Mouse (Mus musculus) C2C12 (cell line): ENCODE results near the gene Gm13695. TPM values are rescaled to one million over a fixed set of nuclear protein-coding genes. Genes with fewer than 3 reads are reported as not detected.
"Not testable (repeated sequence)": the region's sequence is repeated elsewhere in the genome, so short reads cannot be mapped to it uniquely, and the experiment has no call there.

Experiments
- H3K27me3 ChIP-seq: one replicate; pipeline ENCODE4 v1.6.1; 2011; ENCODE audit not compliant: control insufficient read depth, insufficient read depth, insufficient read length
- H3K36me3 ChIP-seq: one replicate; pipeline ENCODE4 v1.6.1; 2011; ENCODE audit not compliant: control insufficient read depth, insufficient read depth
- H3K4me3 ChIP-seq: one replicate; pipeline ENCODE4 v1.5.1; 2011; ENCODE audit warnings: mild to moderate bottlenecking, control low read depth; ENCODE audit not compliant: poor library complexity, insufficient read depth, severe bottlenecking
- H3K79me2 ChIP-seq: one replicate; pipeline ENCODE4 v1.6.1; 2011; ENCODE audit not compliant: control insufficient read depth, insufficient read depth
- H3K79me3 ChIP-seq: one replicate; pipeline ENCODE4 v1.6.1; 2011; ENCODE audit warnings: low read depth, control low read depth
- H3ac ChIP-seq: one replicate; pipeline ENCODE3; 2011; ENCODE audit warnings: low read depth; ENCODE audit not compliant: control insufficient read depth, insufficient read length
- CEBPB ChIP-seq: IDR thresholded peaks from one replicate; pipeline ENCODE4 v1.6.1; 2011; ENCODE audit warnings: low read depth, mild to moderate bottlenecking, control low read depth, moderate library complexity
- CTCF ChIP-seq: IDR thresholded peaks from one replicate; pipeline ENCODE4 v1.5.1; 2011; ENCODE audit not compliant: control insufficient read depth, insufficient read depth, insufficient read length
- FOSL1 ChIP-seq: IDR thresholded peaks from one replicate; pipeline ENCODE4 v1.8.0; 2011; ENCODE audit warnings: mild to moderate bottlenecking, low read length; ENCODE audit not compliant: poor library complexity, insufficient read depth, severe bottlenecking
- MAX ChIP-seq: IDR thresholded peaks from one replicate; pipeline ENCODE4 v1.6.1; 2011; ENCODE audit warnings: mild to moderate bottlenecking, control low read depth
- MYOD1 ChIP-seq: IDR thresholded peaks from one replicate; pipeline ENCODE4 v1.6.1; 2011; ENCODE audit warnings: low read depth; ENCODE audit not compliant: control insufficient read depth, insufficient read length
- MYOG ChIP-seq: IDR thresholded peaks from one replicate; pipeline ENCODE4 v1.6.1; 2011; ENCODE audit not compliant: control insufficient read depth, insufficient read length; ENCODE audit errors: extremely low read depth
- USF1 ChIP-seq: IDR thresholded peaks from one replicate; pipeline ENCODE4 v1.6.1; 2011; ENCODE audit warnings: low read depth, mild to moderate bottlenecking, control low read depth, moderate library complexity
- long read RNA-seq, 2 experiments: library from polyadenylated mRNA; unstranded; transcript quantifications; one replicate each; pipeline ENCODE4 v2.0.0; 2019 to 2020
- polyA plus RNA-seq: library from polyadenylated mRNA; unstranded; fragments of >200 nt; fragmentation: generic; extraction: Trizol; gene quantifications from one replicate; pipeline ENCODE4 v1.2.1, GENCODE M21; 2012; ENCODE audit warnings: missing spikeins

Gm13695 gene
- polyA plus RNA-seq, result not detected
- long read RNA-seq, experiment 1, result 0 reads
- long read RNA-seq, experiment 2, result 0 reads

DNA sequence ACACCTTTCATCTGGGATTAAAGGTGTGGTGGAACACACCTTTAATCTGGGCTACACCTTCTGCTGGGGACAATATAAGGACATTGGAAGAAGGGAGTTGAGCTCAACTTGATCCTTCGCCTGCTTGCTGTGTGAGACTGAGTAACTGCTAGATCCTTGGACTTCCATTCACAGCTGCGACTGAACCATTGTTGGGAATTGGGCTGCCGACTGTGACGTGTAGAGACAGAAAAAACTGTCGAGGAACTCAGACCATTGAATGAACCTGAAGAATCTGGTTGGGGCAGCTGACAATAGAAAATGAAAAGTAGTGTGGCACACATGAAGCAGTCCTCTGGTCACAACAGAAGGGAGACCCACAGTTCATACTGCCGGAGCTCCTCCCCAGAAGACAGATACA is at the start of gene Gm13695:
Gene Gm13695, plus strand, starts transcription at position 301 of the 400 bp plus-strand sequence.
- not testable (repeated sequence) for H3K27me3 ChIP-seq, H3K79me3 ChIP-seq, H3ac ChIP-seq, H3K4me3 ChIP-seq, H3K79me2 ChIP-seq, H3K36me3 ChIP-seq

DNA sequence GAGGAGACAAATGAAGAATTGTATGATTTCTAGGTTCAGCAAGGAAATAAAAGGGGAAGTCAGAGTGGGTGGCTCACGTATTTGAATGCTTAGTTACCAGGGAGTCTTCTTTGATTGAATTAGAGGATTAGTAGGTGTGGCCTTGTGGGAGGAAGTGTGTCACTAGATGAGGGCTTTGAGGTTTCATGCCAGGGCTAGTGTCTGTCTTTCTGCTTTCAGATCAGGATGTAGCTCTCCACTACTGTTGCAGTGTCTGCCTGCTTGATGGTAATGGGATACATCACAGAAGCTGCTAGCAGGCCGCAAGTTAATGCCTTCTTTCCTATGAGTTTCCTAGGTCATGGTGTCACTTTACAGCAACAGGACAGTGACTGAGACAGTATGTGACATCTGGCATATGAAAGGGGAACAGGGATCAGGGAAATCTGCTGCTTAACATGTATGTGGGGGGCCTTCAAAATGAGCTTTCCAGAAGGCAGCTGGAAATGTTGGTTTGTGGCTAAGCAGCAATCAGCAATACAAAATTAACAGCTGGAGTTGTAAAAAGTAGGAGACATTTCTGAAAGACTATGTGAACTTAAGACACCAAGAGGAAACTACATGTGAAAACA is 37.5 kb upstream of the Gm13695 start:
- no peaks in the 10 kb centered on the region for H3K79me2 ChIP-seq
- no peak overlapping the region for H3K4me3 ChIP-seq
- TF ChIP-seq MYOD1 (no peak), CEBPB (no peak), FOSL1 (no peak), MYOG (no peak), CTCF (no peak), MAX (no peak), USF1 (no peak)
- H3K27me3 ChIP-seq, result no peaks in the 10 kb centered on the region
- no peaks in the 10 kb centered on the region for H3K36me3 ChIP-seq
- no peaks in the 10 kb centered on the region for H3K79me3 ChIP-seq
- H3ac ChIP-seq, result no peak overlapping the region

DNA sequence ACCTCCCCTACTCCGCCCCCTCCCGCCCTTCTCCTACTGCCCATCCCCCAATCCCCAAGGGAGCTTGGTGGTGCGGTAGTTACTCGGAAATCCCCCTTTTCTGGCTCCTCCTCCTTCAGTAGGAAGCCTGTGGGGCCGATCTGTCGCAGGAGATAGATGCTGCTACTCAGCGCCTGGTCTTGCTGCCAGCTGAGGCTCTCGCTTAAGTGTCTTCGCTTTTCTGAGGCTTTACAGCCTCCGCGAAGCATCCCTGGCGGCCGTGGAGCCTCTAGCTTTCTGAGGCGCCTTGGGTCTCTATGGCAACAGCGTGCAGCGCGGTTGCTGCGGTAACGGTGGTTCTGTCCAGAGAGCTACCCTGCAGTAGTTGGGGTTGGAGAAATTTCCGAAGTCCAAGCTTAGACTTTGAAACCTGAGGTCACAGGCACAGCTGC is 26.2 kb upstream of the Gm13695 start, which contains the start of gene Zswim2:
Gene Zswim2, minus strand, starts transcription at position 298 of the 431 bp plus-strand sequence.
- no peaks in the 10 kb centered on the region for H3K79me2 ChIP-seq
- no peaks in the 10 kb centered on the region for H3K27me3 ChIP-seq
- no peak within 1 kb of the TSS for H3ac ChIP-seq
- no peaks in the 10 kb centered on the region for H3K79me3 ChIP-seq
- H3K4me3 ChIP-seq, result no peak within 1 kb of the TSS
- no peaks in the 10 kb centered on the region for H3K36me3 ChIP-seq
- TF ChIP-seq MYOD1 (no peak), USF1 (no peak), FOSL1 (no peak), MAX (no peak), CTCF (no peak), CEBPB (no peak), MYOG (no peak)

DNA sequence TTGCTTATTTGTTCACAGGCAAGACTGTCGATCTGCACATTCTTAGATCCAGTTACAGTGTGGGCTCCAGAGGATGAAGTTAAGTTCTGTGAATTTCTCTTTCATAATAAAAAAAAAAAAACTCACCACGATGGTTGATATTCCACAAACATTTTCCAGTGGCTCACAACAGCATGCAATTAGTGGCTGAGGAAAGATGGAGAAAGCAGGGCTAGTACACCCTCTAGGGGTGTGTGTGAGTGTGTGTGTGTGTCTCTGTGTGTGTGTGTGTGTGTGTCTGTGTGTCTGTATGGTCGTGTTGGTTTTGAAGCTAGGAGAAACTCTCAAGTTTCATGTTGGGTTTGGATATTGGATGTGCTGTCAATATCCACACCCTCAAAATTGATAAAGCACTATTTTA is 25.7 kb upstream of the Gm13695 start:
- H3K4me3 ChIP-seq, result no peak overlapping the region
- H3K27me3 ChIP-seq, result no peaks in the 10 kb centered on the region
- TF ChIP-seq MYOD1 (no peak), USF1 (no peak), CEBPB (no peak), MAX (no peak), MYOG (no peak), CTCF (no peak), FOSL1 (no peak)
- H3ac ChIP-seq, result no peak overlapping the region
- no peaks in the 10 kb centered on the region for H3K79me3 ChIP-seq
- H3K79me2 ChIP-seq, result no peaks in the 10 kb centered on the region
- H3K36me3 ChIP-seq, result no peaks in the 10 kb centered on the region

DNA sequence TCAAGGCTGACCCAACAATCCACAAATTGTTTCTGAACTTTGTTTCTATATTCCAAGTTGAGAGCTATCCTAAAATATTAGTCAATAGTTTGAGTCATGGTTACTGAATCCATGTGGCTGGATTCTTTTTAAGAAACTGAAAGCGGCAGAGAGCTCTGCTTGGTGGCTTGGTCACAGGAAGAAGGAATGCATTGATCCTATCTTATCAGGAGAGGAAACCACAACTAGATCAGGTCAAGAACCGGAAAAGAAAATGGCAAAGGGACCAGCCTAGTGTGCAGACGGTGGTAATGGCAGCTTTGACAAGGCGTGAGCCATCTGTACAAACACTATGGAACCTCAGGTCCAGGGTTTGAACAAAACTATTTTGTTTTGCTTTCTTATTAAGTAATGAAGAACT is 25.3 kb upstream of the Gm13695 start:
- TF ChIP-seq MYOG, result no peak
- TF ChIP-seq MAX, result no peak
- TF ChIP-seq CTCF, result no peak
- TF ChIP-seq USF1, result no peak
- no peak for TF ChIP-seq FOSL1
- TF ChIP-seq MYOD1, result no peak
- Histone ChIP-seq H3K36me3 (no peaks in the 10 kb centered on the region), H3K79me3 (no peaks in the 10 kb centered on the region), H3ac (no peak overlapping the region), H3K4me3 (no peak overlapping the region), H3K27me3 (no peaks in the 10 kb centered on the region), H3K79me2 (no peaks in the 10 kb centered on the region)

DNA sequence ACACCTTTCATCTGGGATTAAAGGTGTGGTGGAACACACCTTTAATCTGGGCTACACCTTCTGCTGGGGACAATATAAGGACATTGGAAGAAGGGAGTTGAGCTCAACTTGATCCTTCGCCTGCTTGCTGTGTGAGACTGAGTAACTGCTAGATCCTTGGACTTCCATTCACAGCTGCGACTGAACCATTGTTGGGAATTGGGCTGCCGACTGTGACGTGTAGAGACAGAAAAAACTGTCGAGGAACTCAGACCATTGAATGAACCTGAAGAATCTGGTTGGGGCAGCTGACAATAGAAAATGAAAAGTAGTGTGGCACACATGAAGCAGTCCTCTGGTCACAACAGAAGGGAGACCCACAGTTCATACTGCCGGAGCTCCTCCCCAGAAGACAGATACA is 11.7 kb upstream of the Gm13695 start, which contains the start of gene Gm13698:
Gene Gm13698, plus strand, starts transcription at position 301 of the 400 bp plus-strand sequence.
- not testable (repeated sequence) for H3K27me3 ChIP-seq, H3ac ChIP-seq, H3K36me3 ChIP-seq, H3K79me3 ChIP-seq, H3K79me2 ChIP-seq, H3K4me3 ChIP-seq

DNA sequence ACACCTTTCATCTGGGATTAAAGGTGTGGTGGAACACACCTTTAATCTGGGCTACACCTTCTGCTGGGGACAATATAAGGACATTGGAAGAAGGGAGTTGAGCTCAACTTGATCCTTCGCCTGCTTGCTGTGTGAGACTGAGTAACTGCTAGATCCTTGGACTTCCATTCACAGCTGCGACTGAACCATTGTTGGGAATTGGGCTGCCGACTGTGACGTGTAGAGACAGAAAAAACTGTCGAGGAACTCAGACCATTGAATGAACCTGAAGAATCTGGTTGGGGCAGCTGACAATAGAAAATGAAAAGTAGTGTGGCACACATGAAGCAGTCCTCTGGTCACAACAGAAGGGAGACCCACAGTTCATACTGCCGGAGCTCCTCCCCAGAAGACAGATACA is 5.9 kb upstream of the Gm13695 start, which contains the start of gene Gm13693:
Gene Gm13693, plus strand, starts transcription at position 301 of the 400 bp plus-strand sequence.
- not testable (repeated sequence) for H3K27me3 ChIP-seq, H3K4me3 ChIP-seq, H3K79me3 ChIP-seq, H3K36me3 ChIP-seq, H3ac ChIP-seq, H3K79me2 ChIP-seq

DNA sequence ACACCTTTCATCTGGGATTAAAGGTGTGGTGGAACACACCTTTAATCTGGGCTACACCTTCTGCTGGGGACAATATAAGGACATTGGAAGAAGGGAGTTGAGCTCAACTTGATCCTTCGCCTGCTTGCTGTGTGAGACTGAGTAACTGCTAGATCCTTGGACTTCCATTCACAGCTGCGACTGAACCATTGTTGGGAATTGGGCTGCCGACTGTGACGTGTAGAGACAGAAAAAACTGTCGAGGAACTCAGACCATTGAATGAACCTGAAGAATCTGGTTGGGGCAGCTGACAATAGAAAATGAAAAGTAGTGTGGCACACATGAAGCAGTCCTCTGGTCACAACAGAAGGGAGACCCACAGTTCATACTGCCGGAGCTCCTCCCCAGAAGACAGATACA is 5.7 kb downstream of the Gm13695 start, which contains the start of gene Gm13696:
Gene Gm13696, plus strand, starts transcription at position 301 of the 400 bp plus-strand sequence.
- H3K27me3 ChIP-seq, H3ac ChIP-seq, H3K79me2 ChIP-seq, H3K79me3 ChIP-seq, H3K36me3 ChIP-seq, H3K4me3 ChIP-seq: not testable (repeated sequence)

DNA sequence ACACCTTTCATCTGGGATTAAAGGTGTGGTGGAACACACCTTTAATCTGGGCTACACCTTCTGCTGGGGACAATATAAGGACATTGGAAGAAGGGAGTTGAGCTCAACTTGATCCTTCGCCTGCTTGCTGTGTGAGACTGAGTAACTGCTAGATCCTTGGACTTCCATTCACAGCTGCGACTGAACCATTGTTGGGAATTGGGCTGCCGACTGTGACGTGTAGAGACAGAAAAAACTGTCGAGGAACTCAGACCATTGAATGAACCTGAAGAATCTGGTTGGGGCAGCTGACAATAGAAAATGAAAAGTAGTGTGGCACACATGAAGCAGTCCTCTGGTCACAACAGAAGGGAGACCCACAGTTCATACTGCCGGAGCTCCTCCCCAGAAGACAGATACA is 11.5 kb downstream of the Gm13695 start, which contains the start of gene Gm13694:
Gene Gm13694, plus strand, starts transcription at position 301 of the 400 bp plus-strand sequence.
- H3K36me3 ChIP-seq, H3ac ChIP-seq, H3K79me3 ChIP-seq, H3K4me3 ChIP-seq, H3K27me3 ChIP-seq, H3K79me2 ChIP-seq: not testable (repeated sequence)
